Mouse (Mus musculus): ENCODE measurements at regions not wholly inside any gene's neighbourhood (a gene's known extent, or its start where the extent isn't known, plus 50 kb on each side); places are given as distances from the start of the nearest gene placed in this dataset.

- WGBS = 52% methylated on average over 3 of the region's 3 CpGs
- Histone ChIP-seq H3K27ac (no peak overlapping the region), H3K9me3 (ENCODE audit: low read length) (no peaks in the 10 kb centered on the region), H3K4me1 (ENCODE audit: insufficient read depth, low read length) (no peaks in the 10 kb centered on the region), H3K4me3 (ENCODE audit: low read length) (no peak overlapping the region), H3K27me3 (ENCODE audit: insufficient read depth, low read length) (no peaks in the 10 kb centered on the region), H3K36me3 (ENCODE audit: insufficient read depth, low read length) (no peaks in the 10 kb centered on the region), H3K4me2 (ENCODE audit: low read depth, low read length) (peak overlapping the region; percentile 26; the same call in 1 of the 2 replicates), H3K9ac (replicated peaks; ENCODE audit: low read length) (no peak overlapping the region)
- TF ChIP-seq CTCF (IDR thresholded peaks at IDR 0.05; ENCODE audit: low read depth) = no peak
- DNase-seq (ENCODE audit: low spot score) (no peak), ATAC-seq (peak; percentile 59; the same call in 1 of the 2 replicates)
Measured at GRCm38 (mm10) chr16:62356349-62356748, 430.3 kb downstream of the Nsun3 start.

GRCm38 (mm10) chr16:62355830-62356270 is 430.8 kb downstream of the Nsun3 start:
- ATAC-seq = peak; percentile 80
- H3K4me1 ChIP-seq (ENCODE audit: insufficient read depth, low read length) = no peaks in the 10 kb centered on the region
- H3K9me3 ChIP-seq (ENCODE audit: low read length) = no peaks in the 10 kb centered on the region
- H3K36me3 ChIP-seq (ENCODE audit: insufficient read depth, low read length) = no peaks in the 10 kb centered on the region
- DNase-seq (ENCODE audit: low spot score) = peak; percentile 61
- peak overlapping the region; percentile 26 for H3K4me2 ChIP-seq (ENCODE audit: low read depth, low read length)
- no peak overlapping the region for H3K9ac ChIP-seq (replicated peaks; ENCODE audit: low read length)
- no peak for TF ChIP-seq CTCF (IDR thresholded peaks at IDR 0.05; ENCODE audit: low read depth)
- H3K27me3 ChIP-seq (ENCODE audit: insufficient read depth, low read length) = no peaks in the 10 kb centered on the region
- H3K27ac ChIP-seq = no peak overlapping the region; the same call in 1 of the 2 replicates
- 10% methylated on average over 8 of the region's 8 CpGs for WGBS
- H3K4me3 ChIP-seq (ENCODE audit: low read length) = no peak overlapping the region

GRCm38 (mm10) chr16:62327378-62328036 is 459.1 kb downstream of the Nsun3 start:
- 53% methylated on average over 5 of the region's 5 CpGs for WGBS
- Histone ChIP-seq H3K36me3 (ENCODE audit: insufficient read depth, low read length) (no peaks in the 10 kb centered on the region), H3K9me3 (ENCODE audit: low read length) (no peaks in the 10 kb centered on the region), H3K4me2 (ENCODE audit: low read depth, low read length) (no peak overlapping the region), H3K4me3 (ENCODE audit: low read length) (no peak overlapping the region), H3K27me3 (ENCODE audit: insufficient read depth, low read length) (no peaks in the 10 kb centered on the region), H3K9ac (replicated peaks; ENCODE audit: low read length) (no peak overlapping the region), H3K4me1 (ENCODE audit: insufficient read depth, low read length) (no peaks in the 10 kb centered on the region), H3K27ac (no peak overlapping the region)
- no peak for ATAC-seq
- no peak for TF ChIP-seq CTCF (IDR thresholded peaks at IDR 0.05; ENCODE audit: low read depth)
- DNase-seq (ENCODE audit: low spot score) = peak; percentile 22

GRCm38 (mm10) chr16:62325534-62326244 is 460.9 kb downstream of the Nsun3 start:
- 33% methylated on average over 3 of the region's 3 CpGs for WGBS
- ATAC-seq (no peak), DNase-seq (ENCODE audit: low spot score) (no peak)
- H3K27ac ChIP-seq = no peak overlapping the region
- H3K9ac ChIP-seq (replicated peaks; ENCODE audit: low read length) = no peak overlapping the region
- no peak overlapping the region for H3K4me2 ChIP-seq (ENCODE audit: low read depth, low read length)
- H3K9me3 ChIP-seq (ENCODE audit: low read length) = no peaks in the 10 kb centered on the region
- H3K4me1 ChIP-seq (ENCODE audit: insufficient read depth, low read length) = no peaks in the 10 kb centered on the region
- no peaks in the 10 kb centered on the region for H3K27me3 ChIP-seq (ENCODE audit: insufficient read depth, low read length)
- H3K4me3 ChIP-seq (ENCODE audit: low read length) = no peak overlapping the region
- TF ChIP-seq CTCF (IDR thresholded peaks at IDR 0.05; ENCODE audit: low read depth) = no peak
- H3K36me3 ChIP-seq (ENCODE audit: insufficient read depth, low read length) = no peaks in the 10 kb centered on the region

- H3K27me3 ChIP-seq (ENCODE audit: insufficient read depth, low read length) = no peaks in the 10 kb centered on the region
- H3K4me2 ChIP-seq (ENCODE audit: low read depth, low read length) = no peak overlapping the region
- H3K9me3 ChIP-seq (ENCODE audit: low read length) = no peaks in the 10 kb centered on the region
- no peak overlapping the region for H3K9ac ChIP-seq (replicated peaks; ENCODE audit: low read length)
- WGBS = 85% methylated on average over 1 of the region's 1 CpGs
- H3K36me3 ChIP-seq (ENCODE audit: insufficient read depth, low read length) = no peaks in the 10 kb centered on the region
- DNase-seq (ENCODE audit: low spot score) = no peak
- H3K4me3 ChIP-seq (ENCODE audit: low read length) = no peak overlapping the region
- H3K27ac ChIP-seq = no peak overlapping the region
- H3K4me1 ChIP-seq (ENCODE audit: insufficient read depth, low read length) = no peaks in the 10 kb centered on the region
- ATAC-seq = no peak
- peak; percentile 42; the same call in 1 of the 2 replicates for TF ChIP-seq CTCF (IDR thresholded peaks at IDR 0.05; ENCODE audit: low read depth)
Measured at GRCm38 (mm10) chr16:62322809-62323208, 463.8 kb downstream of the Nsun3 start.

GRCm38 (mm10) chr16:62288948-62289347 is 497.7 kb downstream of the Nsun3 start:
- H3K9me3 ChIP-seq (ENCODE audit: low read length) = no peaks in the 10 kb centered on the region
- ATAC-seq (no peak), DNase-seq (ENCODE audit: low spot score) (no peak)
- H3K27me3 ChIP-seq (ENCODE audit: insufficient read depth, low read length) = no peaks in the 10 kb centered on the region
- H3K4me2 ChIP-seq (ENCODE audit: low read depth, low read length) = no peak overlapping the region
- no peak overlapping the region for H3K27ac ChIP-seq
- no peak for TF ChIP-seq CTCF (IDR thresholded peaks at IDR 0.05; ENCODE audit: low read depth)
- H3K9ac ChIP-seq (replicated peaks; ENCODE audit: low read length) = no peak overlapping the region
- no peak overlapping the region for H3K4me3 ChIP-seq (ENCODE audit: low read length)
- H3K4me1 ChIP-seq (ENCODE audit: insufficient read depth, low read length) = no peaks in the 10 kb centered on the region
- WGBS = 47% methylated on average over 3 of the region's 3 CpGs
- H3K36me3 ChIP-seq (ENCODE audit: insufficient read depth, low read length) = no peaks in the 10 kb centered on the region
